Mouse (Mus musculus): ENCODE results near the gene Otop2. TPM values are rescaled to one million over a fixed set of nuclear protein-coding genes. Genes with fewer than 3 reads are reported as not detected.

Gene Otop2
- polyA plus RNA-seq, 1 experiment from 2014 or later, result not detected

- no peaks in the 10 kb centered on the region for H3K4me1 ChIP-seq (ENCODE audit: insufficient read depth, low read depth, low read length)
- H3K4me3 ChIP-seq (ENCODE audit: low read depth, low read length), result no peak overlapping the region
- no peak overlapping the region for H3K27ac ChIP-seq (ENCODE audit: low read length)
- ATAC-seq (no peak), DNase-seq (ENCODE audit: low spot score) (no peak)
- no peaks in the 10 kb centered on the region for H3K36me3 ChIP-seq (ENCODE audit: insufficient read depth, low read length)
- 6% methylated on average over 62 of the region's 63 CpGs for WGBS
- no peak for TF ChIP-seq CTCF (IDR thresholded peaks at IDR 0.05)
- H3K4me2 ChIP-seq (replicated peaks; ENCODE audit: low read depth, low read length), result no peak overlapping the region
- no peaks in the 10 kb centered on the region for H3K9me3 ChIP-seq (ENCODE audit: low read length)
- H3K27me3 ChIP-seq (replicated peaks; ENCODE audit: insufficient read depth, low read length), result peaks cover 61% of the 10 kb centered on the region
- no peak overlapping the region for H3K9ac ChIP-seq (replicated peaks; ENCODE audit: low read depth)
Observed at GRCm38 (mm10) chr11:115318245-115319027, 11.5 kb downstream of the Otop2 start.

GRCm38 (mm10) chr11:115319704-115320383 is 12.9 kb downstream of the Otop2 start:
- WGBS, result 10% methylated on average over 14 of the region's 18 CpGs
- Histone ChIP-seq H3K4me3 (ENCODE audit: low read depth, low read length) (no peak overlapping the region), H3K36me3 (ENCODE audit: insufficient read depth, low read length) (no peaks in the 10 kb centered on the region), H3K9me3 (ENCODE audit: low read length) (no peaks in the 10 kb centered on the region), H3K27ac (ENCODE audit: low read length) (no peak overlapping the region), H3K27me3 (replicated peaks; ENCODE audit: insufficient read depth, low read length) (peaks cover 73% of the 10 kb centered on the region), H3K9ac (replicated peaks; ENCODE audit: low read depth) (no peak overlapping the region), H3K4me2 (replicated peaks; ENCODE audit: low read depth, low read length) (no peak overlapping the region), H3K4me1 (ENCODE audit: insufficient read depth, low read depth, low read length) (no peaks in the 10 kb centered on the region)
- ATAC-seq (no peak), DNase-seq (ENCODE audit: low spot score) (no peak)
- TF ChIP-seq CTCF (IDR thresholded peaks at IDR 0.05) (no peak), EP300 (IDR thresholded peaks at IDR 0.05) (no peak)

GRCm38 (mm10) chr11:115321906-115322693 is 15.1 kb downstream of the Otop2 start, which contains the start of gene Ush1g:
Ush1g (minus strand) TSS chr11:115322041.
- Histone ChIP-seq H3K4me2 (replicated peaks; ENCODE audit: low read depth, low read length) (no peak within 1 kb of the TSS), H3K36me3 (ENCODE audit: insufficient read depth, low read length) (no peaks in the 10 kb centered on the region), H3K9ac (replicated peaks; ENCODE audit: low read depth) (no peak within 1 kb of the TSS), H3K27ac (ENCODE audit: low read length) (no peak within 1 kb of the TSS), H3K27me3 (replicated peaks; ENCODE audit: insufficient read depth, low read length) (peaks cover 62% of the 10 kb centered on the region), H3K4me1 (ENCODE audit: insufficient read depth, low read depth, low read length) (no peaks in the 10 kb centered on the region), H3K9me3 (ENCODE audit: low read length) (no peaks in the 10 kb centered on the region), H3K4me3 (ENCODE audit: low read depth, low read length) (no peak within 1 kb of the TSS)
- TF ChIP-seq EP300 (IDR thresholded peaks at IDR 0.05) (no peak), CTCF (IDR thresholded peaks at IDR 0.05) (peak; percentile 98)
- ATAC-seq (peak; percentile 71), DNase-seq (ENCODE audit: low spot score) (peak; percentile 67)
- WGBS, result 5% methylated on average over 29 of the region's 35 CpGs

- 15% methylated on average over 30 of the region's 32 CpGs for WGBS
- DNase-seq (ENCODE audit: low spot score) (no peak), ATAC-seq (no peak)
- no peak overlapping the region for H3K9ac ChIP-seq (replicated peaks; ENCODE audit: low read depth)
- no peak overlapping the region for H3K4me3 ChIP-seq (ENCODE audit: low read depth, low read length)
- TF ChIP-seq CTCF (IDR thresholded peaks at IDR 0.05) (no peak), EP300 (IDR thresholded peaks at IDR 0.05) (no peak)
- H3K27ac ChIP-seq (ENCODE audit: low read length), result no peak overlapping the region
- H3K4me1 ChIP-seq (ENCODE audit: insufficient read depth, low read depth, low read length), result no peaks in the 10 kb centered on the region
- H3K27me3 ChIP-seq (replicated peaks; ENCODE audit: insufficient read depth, low read length), result peaks cover 54% of the 10 kb centered on the region
- H3K4me2 ChIP-seq (replicated peaks; ENCODE audit: low read depth, low read length), result no peak overlapping the region
- no peaks in the 10 kb centered on the region for H3K9me3 ChIP-seq (ENCODE audit: low read length)
- no peaks in the 10 kb centered on the region for H3K36me3 ChIP-seq (ENCODE audit: insufficient read depth, low read length)
Observed at GRCm38 (mm10) chr11:115323354-115323753, 16.4 kb downstream of the Otop2 start.

GRCm38 (mm10) chr11:115326730-115327129 is 19.8 kb downstream of the Otop2 start:
- DNase-seq (ENCODE audit: low spot score), result no peak
- Histone ChIP-seq H3K27me3 (replicated peaks; ENCODE audit: insufficient read depth, low read length) (peaks cover 31% of the 10 kb centered on the region), H3K9me3 (ENCODE audit: low read length) (no peaks in the 10 kb centered on the region), H3K4me3 (ENCODE audit: low read depth, low read length) (no peak overlapping the region), H3K4me1 (ENCODE audit: insufficient read depth, low read depth, low read length) (no peaks in the 10 kb centered on the region), H3K9ac (replicated peaks; ENCODE audit: low read depth) (no peak overlapping the region), H3K4me2 (replicated peaks; ENCODE audit: low read depth, low read length) (no peak overlapping the region), H3K36me3 (ENCODE audit: insufficient read depth, low read length) (no peaks in the 10 kb centered on the region), H3K27ac (ENCODE audit: low read length) (no peak overlapping the region)
- 44% methylated on average over 7 of the region's 7 CpGs for WGBS
- no peak for ATAC-seq
- TF ChIP-seq EP300 (IDR thresholded peaks at IDR 0.05), result no peak
- no peak for TF ChIP-seq CTCF (IDR thresholded peaks at IDR 0.05)

- no peaks in the 10 kb centered on the region for H3K9me3 ChIP-seq (ENCODE audit: low read length)
- no peaks in the 10 kb centered on the region for H3K4me1 ChIP-seq (ENCODE audit: insufficient read depth, low read depth, low read length)
- H3K27ac ChIP-seq (ENCODE audit: low read length), result no peak overlapping the region
- H3K4me3 ChIP-seq (ENCODE audit: low read depth, low read length), result no peak overlapping the region
- 62% methylated on average over 15 of the region's 15 CpGs for WGBS
- no peak overlapping the region for H3K9ac ChIP-seq (replicated peaks; ENCODE audit: low read depth)
- H3K4me2 ChIP-seq (replicated peaks; ENCODE audit: low read depth, low read length), result no peak overlapping the region
- no peaks in the 10 kb centered on the region for H3K36me3 ChIP-seq (ENCODE audit: insufficient read depth, low read length)
- ATAC-seq (no peak), DNase-seq (ENCODE audit: low spot score) (no peak)
- peaks cover 21% of the 10 kb centered on the region for H3K27me3 ChIP-seq (replicated peaks; ENCODE audit: insufficient read depth, low read length)
- TF ChIP-seq EP300 (IDR thresholded peaks at IDR 0.05) (no peak), CTCF (IDR thresholded peaks at IDR 0.05) (peak; percentile 29)
Observed at GRCm38 (mm10) chr11:115329339-115329738, 22.4 kb downstream of the Otop2 start.

Measured in lung, postnatal 0 days (tissue).